Mouse (Mus musculus) lung, adult 2 months (tissue): Measurements from ENCODE around the gene Senp5.

ENCODE experiments used
- CTCF ChIP-seq: fragments of 200-500 bp; IDR thresholded peaks from 2 replicates; pipeline ENCODE4 v1.5.1; 2011; ENCODE audit warnings: mild to moderate bottlenecking, low read length, control low read depth; ENCODE audit not compliant: insufficient read depth
- POLR2A ChIP-seq: fragments of 200-500 bp; IDR thresholded peaks from 2 replicates; pipeline ENCODE4 v1.6.1; 2011; ENCODE audit warnings: low read depth, mild to moderate bottlenecking, control low read depth, low read length, borderline replicate concordance; ENCODE audit errors: extremely low read depth

DNA sequence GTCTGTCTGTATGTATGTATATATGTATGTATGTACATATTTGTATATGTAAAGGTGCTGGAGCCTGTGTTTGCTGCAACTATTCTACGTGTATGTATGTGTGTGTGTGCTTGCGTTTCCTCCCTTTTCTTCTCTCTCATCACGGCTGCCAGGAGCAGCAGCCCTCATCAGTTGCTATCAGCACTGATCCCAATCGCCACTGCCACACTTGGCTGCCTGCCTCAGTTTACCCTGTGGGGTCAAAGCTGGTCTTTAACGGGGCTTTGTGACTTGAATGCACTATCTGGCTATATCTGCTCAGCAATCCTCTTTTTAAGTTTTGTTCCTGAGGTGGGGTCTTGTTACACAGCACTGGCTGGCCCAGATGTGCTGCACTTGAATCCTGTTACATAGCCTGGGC, 75.7 kb downstream of the Senp5 start:
- TF ChIP-seq POLR2A (no peak), CTCF (no peak)
